Mouse (Mus musculus): Measurements from ENCODE around the gene Megf6.

Megf6 gene

GRCm38 (mm10) chr4:154262071-154262470 lies 91.5 kb downstream of the Megf6 start:
- peak; percentile 66 to 74 for DNase-seq

GRCm38 (mm10) chr4:154267511-154267910 lies 97.0 kb downstream of the Megf6 start:
- no peak for DNase-seq

GRCm38 (mm10) chr4:154269520-154269919 lies 99.0 kb downstream of the Megf6 start:
- DNase-seq, result peak; percentile 54 to 74

GRCm38 (mm10) chr4:154273000-154273399 lies 102.5 kb downstream of the Megf6 start:
- DNase-seq, result peak; percentile 63 to 70

- peak; percentile 40 to 41 for DNase-seq
These were observed 109.0 kb downstream of the Megf6 start for GRCm38 (mm10) chr4:154279481-154279880.

- no peak for DNase-seq
These were observed 113.1 kb downstream of the Megf6 start for GRCm38 (mm10) chr4:154283671-154284070.

- peak; percentile 28 to 61 for DNase-seq
These were observed 123.2 kb downstream of the Megf6 start for GRCm38 (mm10) chr4:154293735-154294201.

GRCm38 (mm10) chr4:154294262-154294731 lies 123.8 kb downstream of the Megf6 start:
- DNase-seq, result peak; percentile 70 to 84

GRCm38 (mm10) chr4:154297761-154298160 lies 127.2 kb downstream of the Megf6 start:
- DNase-seq, result peak; percentile 62 to 78

GRCm38 (mm10) chr4:154299541-154300271 lies 129.2 kb downstream of the Megf6 start:
- DNase-seq, result peak; percentile 74 to 87

GRCm38 (mm10) chr4:154301466-154301881 lies 130.9 kb downstream of the Megf6 start, which contains the start of gene Arhgef16:
Gene Arhgef16 (minus strand): TSS chr4:154301676.
- DNase-seq, result peak; percentile 59 to 73

GRCm38 (mm10) chr4:154309131-154309530 lies 138.6 kb downstream of the Megf6 start:
- DNase-seq, result no peak

- no peak for DNase-seq
These were observed 140.2 kb downstream of the Megf6 start for GRCm38 (mm10) chr4:154310576-154311262.

GRCm38 (mm10) chr4:154312143-154312812 lies 141.7 kb downstream of the Megf6 start:
- DNase-seq, result no peak

GRCm38 (mm10) chr4:154312935-154313621 lies 142.5 kb downstream of the Megf6 start:
- DNase-seq, result no peak

- no peak for DNase-seq
These were observed 143.1 kb downstream of the Megf6 start for GRCm38 (mm10) chr4:154313622-154313967.

Measured in kidney, postnatal 4 days (tissue).